Comparison of ENCODE assay signal across 12 mouse cellular contexts in the genomic region with DNA sequence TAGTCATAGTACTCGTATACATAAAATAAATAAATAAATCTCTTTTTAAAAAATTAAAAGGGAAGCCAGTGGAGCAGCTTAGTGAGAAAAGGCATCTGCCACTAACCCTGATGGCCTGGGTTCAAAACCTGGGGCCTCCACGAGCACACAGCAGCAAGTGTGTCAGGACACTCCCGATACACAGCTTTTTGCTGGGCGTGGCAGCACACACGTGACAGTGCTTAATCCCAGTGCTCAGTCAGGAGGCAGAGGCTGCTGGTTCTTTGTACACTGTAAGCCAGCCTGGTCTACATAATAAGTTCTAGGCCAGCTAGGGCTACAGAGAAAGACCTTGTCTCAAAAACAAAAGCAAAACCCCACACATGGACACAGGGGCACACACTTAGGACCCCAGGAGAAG.
"Had no signal": no experiment of that assay in that cellular context is flagged by ENCODE, and none has a peak within 500 bp of the region (broad histone marks: within the 10 kb centered on the region; RNA-seq: fewer than 3 reads in every experiment).

No protein-coding gene starts in this region.

- H3K36me3 ChIP-seq: limb, embryonic 12.5 days; liver, embryonic 13.5 days; midbrain, embryonic 12.5 days; neural tube, embryonic 12.5 days; stomach, embryonic 15.5 days had no signal

- H3K4me2 ChIP-seq: limb, embryonic 12.5 days; liver, embryonic 13.5 days; midbrain, embryonic 12.5 days; neural tube, embryonic 12.5 days; stomach, embryonic 15.5 days had no signal

- ATAC-seq: liver, postnatal 0 days had no signal

- H3K27ac ChIP-seq: limb, embryonic 12.5 days; liver, embryonic 13.5 days; midbrain, embryonic 12.5 days; neural tube, embryonic 12.5 days; stomach, embryonic 15.5 days had no signal

- H3K4me3 ChIP-seq: limb, embryonic 12.5 days; liver, embryonic 13.5 days; midbrain, embryonic 12.5 days; neural tube, embryonic 12.5 days; stomach, embryonic 15.5 days had no signal

- DNase-seq: kidney, adult 18-20 months; kidney, postnatal 10 days; liver; liver, embryonic 13.5 days; liver, postnatal 0 days; retina, postnatal 1 day; thymus, adult 2 months; thymus, postnatal 25 days had no signal

- H3K9me3 ChIP-seq: limb, embryonic 12.5 days; liver, embryonic 13.5 days; midbrain, embryonic 12.5 days; neural tube, embryonic 12.5 days; stomach, embryonic 15.5 days had no signal

- H3K9ac ChIP-seq: limb, embryonic 12.5 days; liver, embryonic 13.5 days; liver, postnatal 0 days; midbrain, embryonic 12.5 days; neural tube, embryonic 12.5 days; stomach, embryonic 15.5 days had no signal

- H3K27me3 ChIP-seq: limb, embryonic 12.5 days; liver, embryonic 13.5 days; midbrain, embryonic 12.5 days; neural tube, embryonic 12.5 days; stomach, embryonic 15.5 days had no signal
